Mouse (Mus musculus) kidney, postnatal 0 days (tissue): ENCODE data around the gene Cd180. TPM values are rescaled to one million over a fixed set of nuclear protein-coding genes. Genes with fewer than 3 reads are reported as not detected.

Source experiments
- ATAC-seq: fragments of 200-750 bp; cut with Nextera tagmentation; replicated peaks from 2 replicates; pipeline ENCODE4 v1.8.0; 2017; ENCODE audit warnings: low read depth, moderate number of reproducible peaks, moderate TSS enrichment, moderate library complexity; ENCODE audit not compliant: low FRiP score
- DNase-seq: peaks from one replicate; pipeline ENCODE4 v3.0.0-alpha.2; 2016; ENCODE audit warnings: low spot score
- H3K27ac ChIP-seq: fragments of 300-500 bp; sonication (generic); 2 replicates; pipeline ENCODE4 v1.5.1; 2014; ENCODE audit warnings: mild to moderate bottlenecking
- H3K27me3 ChIP-seq: fragments of 300-500 bp; sonication (generic); 2 replicates; pipeline ENCODE4 v1.6.1; 2014; ENCODE audit warnings: low read length, mixed read lengths; ENCODE audit not compliant: insufficient read depth
- H3K36me3 ChIP-seq: fragments of 300-500 bp; sonication (generic); 2 replicates; pipeline ENCODE4 v1.6.1; 2014; ENCODE audit warnings: low read length, mixed read lengths; ENCODE audit not compliant: insufficient read depth
- H3K4me1 ChIP-seq: fragments of 300-500 bp; sonication (generic); replicated peaks from 2 replicates; pipeline ENCODE4 v1.6.1; 2014; ENCODE audit warnings: antibody characterized with exemption, low read length, mixed read lengths; ENCODE audit not compliant: insufficient read depth
- H3K4me2 ChIP-seq: fragments of 300-500 bp; sonication (generic); 2 replicates; pipeline ENCODE4 v1.6.1; 2014; ENCODE audit warnings: mild to moderate bottlenecking, low read length, moderate library complexity, mixed read lengths
- H3K4me3 ChIP-seq: fragments of 300-500 bp; sonication (generic); replicated peaks from 2 replicates; pipeline ENCODE4 v1.5.1; 2014; ENCODE audit warnings: low read depth, low read length
- H3K9ac ChIP-seq: fragments of 300-500 bp; sonication (generic); 2 replicates; pipeline ENCODE4 v1.6.1; 2014; ENCODE audit warnings: low read depth, low read length
- H3K9me3 ChIP-seq: fragments of 300-500 bp; sonication (generic); replicated peaks from 2 replicates; pipeline ENCODE4 v1.6.1; 2016; ENCODE audit warnings: low read length, inconsistent platforms, mixed read lengths
- CTCF ChIP-seq: IDR thresholded peaks from 2 replicates; pipeline ENCODE4 v1.5.1; 2016; ENCODE audit warnings: antibody characterized with exemption, low read depth, mild to moderate bottlenecking, moderate library complexity
- WGBS: fragments of 180-500 bp; shearing (Covaris S2); extraction: QIAGEN DNeasy Blood & Tissue Kit; methylation state at CpG from one replicate; pipeline ENCODE4 v1.1.7; 2014; 5-methylcytosine and 5-hydroxymethylcytosine counted together
- polyA plus RNA-seq: library from polyadenylated mRNA; unstranded; fragments of >200 nt; fragmentation: Nextera tagmentation; extraction: Ambion mirVana; gene quantifications from 2 replicates; pipeline ENCODE4 v1.2.1, GENCODE M21; 2015

Gene Cd180
- polyA plus RNA-seq, 1 experiment from 2014 or later, result 0.51 TPM

DNA sequence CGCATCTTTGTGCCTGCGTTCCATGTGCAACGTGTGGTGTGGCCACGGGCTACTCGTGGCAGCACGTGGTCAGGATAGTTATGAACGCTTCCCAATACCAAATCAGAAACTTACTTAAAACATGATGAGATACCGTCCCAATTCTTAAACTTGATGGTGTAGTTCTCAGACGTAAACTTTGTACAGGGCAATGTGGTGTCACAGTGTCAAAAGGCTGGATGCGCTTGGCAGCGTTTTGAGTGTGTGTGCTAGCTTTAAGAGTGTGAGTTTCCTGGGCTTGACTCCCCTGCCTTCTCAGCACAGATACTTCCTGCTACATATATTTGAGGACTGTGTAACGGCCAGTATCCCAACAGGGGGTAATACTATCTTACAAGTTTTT is 27.1 kb upstream of the Cd180 start:
- 85% methylated on average over 12 of the region's 12 CpGs for WGBS
- no peaks in the 10 kb centered on the region for H3K9me3 ChIP-seq
- no peak overlapping the region for H3K4me2 ChIP-seq
- no peak overlapping the region for H3K27ac ChIP-seq
- no peak for TF ChIP-seq CTCF
- DNase-seq (no peak), ATAC-seq (no peak)
- H3K27me3 ChIP-seq, result no peaks in the 10 kb centered on the region
- no peaks in the 10 kb centered on the region for H3K36me3 ChIP-seq
- H3K4me3 ChIP-seq, result no peak overlapping the region
- no peaks in the 10 kb centered on the region; the same call in 1 of the 2 replicates for H3K4me1 ChIP-seq
- no peak overlapping the region for H3K9ac ChIP-seq

DNA sequence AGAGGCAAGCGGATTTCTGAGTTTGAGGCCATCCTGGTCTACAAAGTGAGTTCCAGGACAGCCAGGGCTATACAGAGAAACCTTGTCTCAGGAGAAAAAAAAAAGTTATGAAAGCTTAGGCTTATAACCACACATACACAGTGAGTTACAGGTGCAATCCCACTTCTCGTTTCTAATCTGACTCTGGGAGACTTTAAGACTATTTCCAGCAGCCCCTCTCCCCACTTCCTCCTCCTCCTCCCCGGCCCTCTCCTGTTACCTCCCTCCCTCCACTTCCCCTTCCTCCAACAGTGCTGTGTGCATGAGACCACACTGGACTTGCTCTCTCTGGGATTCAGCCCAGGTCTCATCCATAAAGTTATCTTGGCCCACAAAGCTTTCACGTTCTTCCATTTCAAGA is 26.6 kb upstream of the Cd180 start:
- H3K4me3 ChIP-seq, result no peak overlapping the region
- H3K36me3 ChIP-seq, result no peaks in the 10 kb centered on the region
- H3K27me3 ChIP-seq, result no peaks in the 10 kb centered on the region
- no peaks in the 10 kb centered on the region for H3K9me3 ChIP-seq
- no peak for ATAC-seq
- TF ChIP-seq CTCF, result no peak
- H3K4me2 ChIP-seq, result no peak overlapping the region
- H3K27ac ChIP-seq, result no peak overlapping the region
- WGBS, result 61% methylated on average over 4 of the region's 4 CpGs
- H3K4me1 ChIP-seq, result no peaks in the 10 kb centered on the region; the same call in 1 of the 2 replicates
- no peak for DNase-seq
- no peak overlapping the region for H3K9ac ChIP-seq

DNA sequence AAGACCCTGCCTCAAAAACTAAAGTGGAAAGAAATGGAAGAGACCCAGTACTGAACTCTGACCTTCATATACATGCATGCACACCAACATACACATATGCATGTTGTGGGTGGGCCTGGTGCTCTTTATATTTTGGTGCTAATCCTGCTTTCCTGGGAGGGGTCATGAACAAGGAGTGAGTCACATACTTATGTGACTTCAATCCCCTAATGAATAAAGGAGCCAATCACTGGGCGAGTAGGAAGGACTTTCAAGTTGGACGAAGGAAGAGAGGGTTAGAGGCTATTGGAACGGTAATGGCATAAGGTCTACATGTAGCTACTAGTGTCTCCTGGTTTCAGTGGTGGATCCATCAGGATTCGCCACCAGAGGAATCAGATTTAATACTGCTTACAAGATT is 26.0 kb upstream of the Cd180 start:
- Histone ChIP-seq H3K4me3 (no peak overlapping the region), H3K9ac (no peak overlapping the region), H3K4me2 (no peak overlapping the region), H3K36me3 (no peaks in the 10 kb centered on the region), H3K9me3 (no peaks in the 10 kb centered on the region), H3K4me1 (no peaks in the 10 kb centered on the region; the same call in 1 of the 2 replicates), H3K27ac (no peak overlapping the region), H3K27me3 (no peaks in the 10 kb centered on the region)
- ATAC-seq, result no peak
- 94% methylated on average over 4 of the region's 4 CpGs for WGBS
- TF ChIP-seq CTCF, result no peak
- no peak for DNase-seq

DNA sequence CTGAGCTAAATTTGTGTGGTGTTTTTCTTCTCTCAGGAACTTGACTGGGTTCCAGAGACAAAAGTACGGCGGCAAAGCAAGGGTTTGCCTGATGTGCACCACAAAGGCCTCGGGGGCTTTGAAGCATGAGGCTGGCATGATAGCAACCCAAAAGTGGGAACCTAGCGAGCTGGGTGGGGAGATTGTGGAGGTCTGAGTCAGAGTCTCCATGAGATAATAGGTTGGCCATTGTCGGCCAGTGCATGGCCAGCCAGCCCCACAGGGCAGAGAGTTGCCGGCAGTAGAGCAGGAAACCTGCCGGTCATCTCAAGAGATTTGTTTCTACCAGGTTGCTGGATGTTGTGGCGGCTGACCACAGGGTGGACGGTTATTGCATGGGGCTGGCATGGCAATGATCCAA is 25.5 kb upstream of the Cd180 start:
- Histone ChIP-seq H3K27ac (no peak overlapping the region), H3K36me3 (no peaks in the 10 kb centered on the region), H3K27me3 (no peaks in the 10 kb centered on the region), H3K4me3 (no peak overlapping the region), H3K4me2 (no peak overlapping the region), H3K9me3 (no peaks in the 10 kb centered on the region), H3K9ac (no peak overlapping the region), H3K4me1 (no peaks in the 10 kb centered on the region; the same call in 1 of the 2 replicates)
- DNase-seq, result no peak
- no peak for TF ChIP-seq CTCF
- 95% methylated on average over 9 of the region's 9 CpGs for WGBS
- no peak for ATAC-seq

DNA sequence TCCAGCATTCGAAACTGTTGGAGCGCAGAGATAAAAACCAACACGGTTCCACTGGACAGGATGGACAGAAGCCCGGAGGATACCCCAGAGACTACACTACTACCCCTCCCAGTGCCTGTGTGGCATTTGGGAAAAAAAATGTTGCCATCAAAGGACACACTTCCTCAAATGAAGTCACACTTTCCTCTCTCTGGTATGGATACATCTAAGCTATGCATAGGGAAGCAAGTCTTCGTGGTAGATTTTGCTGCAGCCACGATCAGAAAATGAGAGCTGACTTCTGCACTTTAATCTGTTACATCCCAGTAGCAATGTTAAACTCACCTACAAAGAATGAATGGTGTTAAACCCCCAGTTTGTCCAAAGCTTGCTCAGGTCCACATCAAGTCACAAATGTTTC is 24.4 kb upstream of the Cd180 start:
- Histone ChIP-seq H3K4me3 (no peak overlapping the region), H3K27me3 (no peaks in the 10 kb centered on the region), H3K4me1 (no peaks in the 10 kb centered on the region; the same call in 1 of the 2 replicates), H3K36me3 (no peaks in the 10 kb centered on the region), H3K9ac (no peak overlapping the region), H3K4me2 (no peak overlapping the region), H3K27ac (no peak overlapping the region), H3K9me3 (no peaks in the 10 kb centered on the region)
- DNase-seq (no peak), ATAC-seq (no peak)
- 73% methylated on average over 6 of the region's 6 CpGs for WGBS
- TF ChIP-seq CTCF, result no peak

DNA sequence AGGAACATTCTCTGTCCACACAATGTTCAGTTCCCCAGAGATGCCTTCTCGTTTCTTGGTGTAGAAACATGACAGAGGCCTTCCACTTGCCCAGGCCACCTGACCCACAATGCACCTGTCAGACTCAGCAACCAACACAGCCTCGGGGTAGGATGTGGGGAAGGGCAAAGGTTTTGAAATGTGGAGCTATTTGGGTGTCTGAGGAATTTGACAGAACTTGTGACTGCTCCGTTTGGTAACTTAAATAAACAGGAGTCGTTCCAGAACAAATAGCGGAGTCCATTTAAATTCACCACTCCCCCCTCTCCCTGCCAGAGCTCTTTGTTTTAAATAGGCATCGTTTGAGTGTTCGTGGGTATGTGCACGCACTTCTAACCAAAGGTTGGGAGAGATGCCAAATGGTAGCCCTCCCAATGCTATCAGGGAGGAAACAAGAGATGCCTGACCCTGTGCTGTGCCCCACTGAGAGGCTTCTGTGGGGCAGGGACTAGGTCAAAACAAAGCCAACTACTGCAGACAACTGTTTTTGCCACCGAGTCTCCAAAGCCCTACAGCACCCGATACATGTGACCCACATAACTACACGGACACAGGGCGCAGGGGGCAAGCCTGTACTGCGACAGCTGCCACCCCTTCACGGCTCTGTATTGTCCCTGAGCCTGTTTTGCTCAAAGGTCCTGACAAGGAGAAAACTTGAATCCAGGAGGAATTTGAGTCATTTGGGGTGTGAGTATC is 23.7 kb upstream of the Cd180 start:
- Histone ChIP-seq H3K27ac (no peak overlapping the region), H3K36me3 (no peaks in the 10 kb centered on the region), H3K27me3 (no peaks in the 10 kb centered on the region), H3K4me2 (no peak overlapping the region), H3K4me3 (no peak overlapping the region), H3K9ac (no peak overlapping the region), H3K9me3 (no peaks in the 10 kb centered on the region), H3K4me1 (no peaks in the 10 kb centered on the region; the same call in 1 of the 2 replicates)
- 31% methylated on average over 14 of the region's 14 CpGs for WGBS
- no peak for TF ChIP-seq CTCF
- DNase-seq (no peak), ATAC-seq (no peak)

DNA sequence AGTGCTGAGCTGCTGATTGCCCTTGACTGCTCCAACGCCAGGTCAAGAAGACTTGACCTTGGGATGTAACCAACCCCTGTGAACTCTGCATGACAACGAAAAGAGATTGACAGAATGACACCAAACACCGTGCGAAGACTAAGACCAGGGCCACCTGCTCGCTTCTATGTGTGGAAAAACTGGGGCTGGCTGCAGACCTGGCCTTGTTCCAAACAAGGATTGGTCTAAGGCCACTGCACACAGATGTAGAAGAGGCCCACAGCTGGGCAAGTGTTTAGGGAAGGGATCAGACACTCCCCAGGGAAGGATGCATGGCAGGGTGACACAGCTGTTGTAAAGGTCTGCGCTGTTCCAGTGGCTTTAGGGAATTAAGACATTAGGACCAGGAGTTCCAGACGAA is 22.9 kb upstream of the Cd180 start:
- Histone ChIP-seq H3K27me3 (no peaks in the 10 kb centered on the region), H3K4me3 (no peak overlapping the region), H3K9me3 (no peaks in the 10 kb centered on the region), H3K4me1 (no peaks in the 10 kb centered on the region; the same call in 1 of the 2 replicates), H3K9ac (no peak overlapping the region), H3K27ac (no peak overlapping the region), H3K36me3 (no peaks in the 10 kb centered on the region), H3K4me2 (no peak overlapping the region)
- no peak for TF ChIP-seq CTCF
- DNase-seq (no peak), ATAC-seq (no peak)
- 65% methylated on average over 7 of the region's 7 CpGs for WGBS
